Mouse (Mus musculus) limb, embryonic 14.5 days (tissue): ENCODE results near the gene Gm49369. TPM values are rescaled to one million over a fixed set of nuclear protein-coding genes. Genes with fewer than 3 reads are reported as not detected.

Experiments used
- ATAC-seq: fragments of 200-750 bp; cut with Nextera tagmentation; 2 replicates; pipeline ENCODE4 v1.8.0; 2017; ENCODE audit warnings: low read depth, moderate number of reproducible peaks, moderate TSS enrichment; ENCODE audit not compliant: low FRiP score
- DNase-seq: peaks from one replicate; pipeline ENCODE4 v3.0.0-alpha.2; 2015; ENCODE audit warnings: low spot score
- H3K27ac ChIP-seq: fragments of 300-500 bp; sonication (generic); replicated peaks from 2 replicates; pipeline ENCODE4 v1.5.1; 2014; ENCODE audit warnings: low read depth, mild to moderate bottlenecking, low read length, moderate library complexity, mixed read lengths
- H3K27me3 ChIP-seq: fragments of 300-500 bp; sonication (generic); 2 replicates; pipeline ENCODE4 v1.6.1; 2014; ENCODE audit warnings: low read length, mixed read lengths; ENCODE audit not compliant: control insufficient read depth, insufficient read depth
- H3K36me3 ChIP-seq: fragments of 300-500 bp; sonication (generic); 2 replicates; pipeline ENCODE4 v1.6.1; 2014; ENCODE audit warnings: mild to moderate bottlenecking, low read length, moderate library complexity, mixed read lengths; ENCODE audit not compliant: control insufficient read depth, insufficient read depth
- H3K4me1 ChIP-seq: fragments of 300-500 bp; sonication (generic); 2 replicates; pipeline ENCODE4 v1.6.1; 2014; ENCODE audit warnings: antibody characterized with exemption, low read length, mixed read lengths; ENCODE audit not compliant: control insufficient read depth, insufficient read depth
- H3K4me2 ChIP-seq: fragments of 300-500 bp; sonication (generic); replicated peaks from 2 replicates; pipeline ENCODE4 v1.6.1; 2014; ENCODE audit warnings: low read depth, mild to moderate bottlenecking, low read length, moderate library complexity; ENCODE audit not compliant: severe bottlenecking
- H3K4me3 ChIP-seq: fragments of 300-500 bp; sonication (generic); replicated peaks from 2 replicates; pipeline ENCODE4 v1.5.1; 2014; ENCODE audit warnings: low read length
- H3K9ac ChIP-seq: fragments of 300-500 bp; sonication (generic); 2 replicates; pipeline ENCODE4 v1.6.1; 2014; ENCODE audit warnings: mild to moderate bottlenecking, low read depth, low read length, moderate library complexity; ENCODE audit not compliant: severe bottlenecking
- H3K9me3 ChIP-seq: fragments of 300-500 bp; sonication (generic); 2 replicates; pipeline ENCODE4 v1.6.1; 2016; ENCODE audit warnings: low read length; ENCODE audit not compliant: control insufficient read depth
- POLR2A ChIP-seq: fragments of 200-500 bp; IDR thresholded peaks from 2 replicates; pipeline ENCODE4 v1.8.0; 2012; ENCODE audit warnings: inconsistent platforms, mild to moderate bottlenecking, moderate library complexity, borderline replicate concordance; ENCODE audit not compliant: insufficient read depth, insufficient read length; ENCODE audit errors: extremely low read depth
- WGBS: fragments of 180-500 bp; shearing (Covaris S2); extraction: QIAGEN DNeasy Blood & Tissue Kit; methylation state at CpG from one replicate; pipeline ENCODE4 v1.1.7; 2014; 5-methylcytosine and 5-hydroxymethylcytosine counted together
- polyA plus RNA-seq, 2 experiments: library from polyadenylated mRNA; depleted of rRNA in 1 of 2; stranded (reverse) in 1 of 2; unstranded in 1 of 2; fragments of >200 nt; fragmentation: Nextera tagmentation in 1 of 2; extraction: Ambion mirVana in 1 of 2; gene quantifications; 2 replicates each; pipeline versions ENCODE4 v1.2.1 to v1.2.3; 2012 to 2014

The Gm49369 gene
- polyA plus RNA-seq, 2 experiments, result 0.09 TPM; not detected in 1

DNA sequence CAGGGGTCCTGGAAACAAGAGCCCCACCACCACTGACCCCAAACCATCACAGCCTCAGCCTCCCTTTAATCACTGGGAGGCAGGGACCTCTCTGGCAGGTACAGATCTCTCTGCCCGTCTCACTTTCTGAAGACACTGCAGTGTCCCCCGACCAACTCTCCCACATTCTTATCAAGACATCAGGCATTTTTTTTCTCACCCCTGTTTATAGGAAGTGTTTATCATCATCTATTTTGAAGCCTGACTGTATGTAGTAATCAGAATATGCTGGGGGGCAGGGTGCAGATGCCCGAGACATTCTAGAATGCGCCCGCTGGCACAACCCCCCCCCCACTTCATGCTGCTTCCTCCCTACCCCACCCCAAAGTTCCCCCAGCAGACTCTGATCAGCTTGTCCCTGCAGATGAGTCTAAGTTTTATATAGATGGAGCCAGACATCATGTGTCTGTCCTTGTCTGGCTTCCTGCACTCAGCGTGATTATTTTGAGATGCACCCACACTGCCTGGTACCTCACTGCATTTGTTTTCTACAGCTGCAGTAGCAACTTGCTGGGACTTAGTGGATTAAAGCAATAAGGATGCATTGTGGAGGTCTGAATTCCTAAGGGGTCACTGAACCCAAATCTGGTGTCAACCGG is 17.8 kb upstream of the Gm49369 start:
- no peak overlapping the region for H3K27ac ChIP-seq
- no peaks in the 10 kb centered on the region for H3K36me3 ChIP-seq
- DNase-seq (no peak), ATAC-seq (no peak)
- H3K9me3 ChIP-seq, result no peaks in the 10 kb centered on the region
- H3K4me3 ChIP-seq, result no peak overlapping the region
- no peaks in the 10 kb centered on the region for H3K4me1 ChIP-seq
- WGBS, result 76% methylated on average over 7 of the region's 7 CpGs
- H3K9ac ChIP-seq, result no peak overlapping the region
- TF ChIP-seq POLR2A, result no peak
- no peaks in the 10 kb centered on the region for H3K27me3 ChIP-seq
- H3K4me2 ChIP-seq, result no peak overlapping the region

GRCm38 (mm10) chr7:142399250-142399649 is 16.8 kb upstream of the Gm49369 start:
- Histone ChIP-seq H3K4me2 (no peak overlapping the region), H3K36me3 (no peaks in the 10 kb centered on the region), H3K27ac (no peak overlapping the region), H3K9ac (no peak overlapping the region), H3K27me3 (no peaks in the 10 kb centered on the region), H3K4me3 (no peak overlapping the region), H3K4me1 (no peaks in the 10 kb centered on the region), H3K9me3 (no peaks in the 10 kb centered on the region)
- 76% methylated on average over 1 of the region's 1 CpGs for WGBS
- no peak for DNase-seq
- no peak for TF ChIP-seq POLR2A
- ATAC-seq, result no peak

DNA sequence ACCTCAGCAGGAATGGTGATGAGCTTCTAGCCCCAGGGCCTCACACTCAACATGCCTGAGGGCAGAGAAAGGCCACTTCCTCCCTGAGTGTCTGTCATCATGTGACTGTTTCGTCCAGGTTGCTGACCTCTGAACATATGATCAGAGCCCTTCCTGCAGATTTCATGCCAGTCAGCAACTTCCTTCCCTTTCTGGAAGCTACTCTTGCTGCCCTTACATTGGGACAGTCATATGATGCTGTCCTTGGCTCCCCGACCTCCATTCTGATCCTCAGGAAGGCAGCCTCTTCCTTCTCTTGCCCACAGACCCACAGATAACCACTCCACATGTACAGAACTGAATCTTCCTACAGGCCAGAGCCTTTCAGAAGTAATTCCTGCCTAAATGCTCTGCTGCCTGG is 15.6 kb upstream of the Gm49369 start:
- H3K4me1 ChIP-seq, result no peaks in the 10 kb centered on the region
- no peak for DNase-seq
- WGBS, result 49% methylated on average over 2 of the region's 2 CpGs
- H3K4me3 ChIP-seq, result no peak overlapping the region
- TF ChIP-seq POLR2A, result no peak
- no peaks in the 10 kb centered on the region for H3K27me3 ChIP-seq
- H3K36me3 ChIP-seq, result no peaks in the 10 kb centered on the region
- ATAC-seq, result no peak
- no peak overlapping the region for H3K9ac ChIP-seq
- H3K27ac ChIP-seq, result no peak overlapping the region
- no peaks in the 10 kb centered on the region for H3K9me3 ChIP-seq
- no peak overlapping the region for H3K4me2 ChIP-seq

- H3K9me3 ChIP-seq, result no peaks in the 10 kb centered on the region
- ATAC-seq (no peak), DNase-seq (no peak)
- no peak overlapping the region for H3K27ac ChIP-seq
- H3K4me2 ChIP-seq, result no peak overlapping the region
- WGBS, result 88% methylated on average over 1 of the region's 1 CpGs
- H3K4me3 ChIP-seq, result no peak overlapping the region
- no peaks in the 10 kb centered on the region for H3K4me1 ChIP-seq
- TF ChIP-seq POLR2A, result no peak
- no peaks in the 10 kb centered on the region for H3K36me3 ChIP-seq
- H3K27me3 ChIP-seq, result no peaks in the 10 kb centered on the region
- H3K9ac ChIP-seq, result no peak overlapping the region
Measured at GRCm38 (mm10) chr7:142396611-142397010, 14.1 kb upstream of the Gm49369 start.

DNA sequence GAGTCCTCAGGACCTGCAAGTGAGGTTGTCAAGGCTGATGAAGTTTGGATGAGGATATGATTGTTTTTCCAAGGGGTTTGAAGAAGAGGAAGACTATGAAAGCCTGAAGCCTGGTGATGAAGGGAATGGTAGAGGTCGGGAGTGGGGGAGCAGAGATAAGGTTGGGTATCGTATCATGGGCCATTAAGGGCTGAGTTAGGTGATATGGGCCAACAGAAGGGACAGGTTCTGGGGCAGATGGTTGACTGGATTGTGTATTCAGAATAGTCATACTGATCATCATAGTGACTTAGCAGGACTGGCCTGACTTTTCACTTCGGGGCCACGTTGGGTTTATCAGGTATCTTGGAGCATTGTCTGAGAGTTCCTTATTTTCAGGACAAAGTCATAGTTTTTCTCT is 13.0 kb upstream of the Gm49369 start:
- DNase-seq (no peak), ATAC-seq (no peak)
- no peak for TF ChIP-seq POLR2A
- H3K27ac ChIP-seq, result no peak overlapping the region
- H3K4me1 ChIP-seq, result no peaks in the 10 kb centered on the region
- H3K27me3 ChIP-seq, result no peaks in the 10 kb centered on the region
- H3K4me2 ChIP-seq, result no peak overlapping the region
- H3K9me3 ChIP-seq, result no peaks in the 10 kb centered on the region
- H3K36me3 ChIP-seq, result no peaks in the 10 kb centered on the region
- WGBS, result 79% methylated on average over 4 of the region's 4 CpGs
- H3K4me3 ChIP-seq, result no peak overlapping the region
- H3K9ac ChIP-seq, result no peak overlapping the region
